Mouse (Mus musculus) cerebellum, postnatal 36 days (tissue): ENCODE measurements around the gene Fhit.

Experiments used
- DNase-seq, 2 experiments: peaks; one replicate each; pipeline ENCODE4 v3.0.0; 2021 to 2022; ENCODE audit warnings: mixed read lengths in 2 of 2

Gene Fhit

GRCm38 (mm10) chr14:9556333-9556732 lies 1605.5 kb downstream of the Fhit start:
- DNase-seq: no peak

DNA sequence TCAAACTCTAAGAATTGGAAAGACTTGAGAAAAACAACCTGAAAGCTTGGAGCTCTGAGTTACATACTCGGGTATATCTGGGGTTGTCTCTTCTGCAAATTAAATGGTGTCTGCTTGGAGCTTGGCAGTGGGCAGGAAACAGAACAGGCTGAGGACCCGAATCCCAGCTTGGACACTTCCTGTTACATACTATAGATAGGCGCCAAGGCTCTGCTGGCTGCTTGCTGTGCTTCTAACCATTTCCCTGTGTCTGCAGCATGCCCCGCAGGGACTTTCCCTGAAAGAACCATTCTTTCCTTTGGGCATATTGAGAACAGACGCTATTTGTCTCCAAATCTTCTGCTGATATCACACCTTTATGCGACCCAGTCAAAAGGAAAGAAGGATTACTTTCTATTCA lies 1606.0 kb downstream of the Fhit start:
- no peak for DNase-seq

GRCm38 (mm10) chr14:9552149-9552548 lies 1609.7 kb downstream of the Fhit start:
- DNase-seq: no peak

GRCm38 (mm10) chr14:9547952-9548351 lies 1613.9 kb downstream of the Fhit start:
- DNase-seq: no peak

DNA sequence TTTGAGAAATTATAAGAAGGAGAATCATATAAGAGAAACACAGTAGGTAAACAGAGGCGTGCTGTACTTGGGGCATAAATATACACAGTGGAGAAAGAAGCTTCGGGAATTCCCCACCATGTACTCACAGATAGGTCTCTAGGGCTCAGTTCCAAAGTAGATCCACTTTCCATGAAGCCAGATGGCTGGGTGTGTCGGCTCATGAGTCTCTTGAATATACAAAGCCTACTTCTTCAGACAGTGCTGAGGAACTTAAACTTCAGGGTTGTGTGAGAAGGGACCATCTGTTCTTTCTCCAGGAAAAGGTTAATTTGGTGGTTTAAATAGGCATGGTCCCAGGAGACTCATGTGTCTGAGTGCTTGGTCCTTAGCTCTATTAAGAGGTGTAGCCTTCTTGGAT lies 1617.5 kb downstream of the Fhit start:
- DNase-seq: no peak

DNA sequence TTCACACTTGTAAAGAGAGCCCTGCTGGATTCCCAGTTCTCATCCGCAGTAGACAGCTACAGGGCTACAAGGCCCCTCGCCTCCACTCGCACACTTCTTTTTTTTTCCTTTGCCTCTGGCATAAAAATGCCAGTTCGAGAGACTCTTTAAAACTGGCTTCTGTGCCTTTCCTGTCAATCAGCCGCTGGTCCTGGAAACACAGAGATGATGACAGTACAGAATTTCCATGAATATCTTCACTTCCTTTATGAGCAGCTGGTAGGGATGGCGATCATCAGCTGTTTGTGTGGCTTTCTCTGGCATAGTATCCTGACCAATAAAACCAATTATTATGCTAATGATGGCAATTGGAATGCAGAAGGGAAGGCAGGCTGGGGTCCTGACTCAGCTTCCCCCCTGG lies 1626.3 kb downstream of the Fhit start:
- DNase-seq: no peak

- DNase-seq: no peak
Observed at GRCm38 (mm10) chr14:9529247-9529646, 1632.6 kb downstream of the Fhit start.

DNA sequence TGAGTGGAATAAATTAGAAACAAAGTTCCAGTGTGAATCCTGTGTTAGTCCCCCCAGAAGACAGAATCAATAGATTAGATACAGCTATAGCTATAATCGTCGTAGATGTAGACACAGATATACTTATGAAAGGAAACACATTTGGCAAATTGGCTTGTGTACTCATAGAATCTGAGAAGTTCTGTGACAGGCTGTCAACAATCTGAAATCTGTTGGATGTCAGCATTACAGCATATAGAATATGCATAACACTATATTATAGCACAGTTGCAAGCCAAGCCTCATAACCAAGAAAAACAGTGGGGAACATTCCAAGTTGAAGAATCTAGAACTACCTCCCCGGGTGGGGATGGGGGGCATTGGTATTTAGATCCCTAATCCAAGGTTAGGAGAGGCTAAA lies 1635.7 kb downstream of the Fhit start:
- DNase-seq: no peak

DNA sequence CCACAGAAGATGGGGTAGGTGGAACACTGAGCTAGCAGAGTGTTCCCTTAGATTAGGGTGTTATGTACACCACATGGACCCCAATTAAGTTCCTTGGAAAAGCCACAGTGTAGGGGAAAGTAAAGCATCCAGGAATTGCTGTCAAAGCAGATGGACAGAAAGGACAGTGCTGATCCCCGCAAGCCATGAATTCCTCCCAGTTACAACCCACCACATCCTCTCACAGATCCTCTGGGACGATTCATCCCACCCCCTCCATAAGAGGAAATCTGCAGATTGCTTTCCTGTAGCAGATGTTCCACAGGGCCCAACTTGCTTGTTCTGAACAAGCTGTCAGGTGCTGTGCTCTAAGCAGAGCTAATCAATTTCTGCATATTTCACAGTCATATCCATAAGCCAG lies 1644.2 kb downstream of the Fhit start:
- DNase-seq: no peak

DNA sequence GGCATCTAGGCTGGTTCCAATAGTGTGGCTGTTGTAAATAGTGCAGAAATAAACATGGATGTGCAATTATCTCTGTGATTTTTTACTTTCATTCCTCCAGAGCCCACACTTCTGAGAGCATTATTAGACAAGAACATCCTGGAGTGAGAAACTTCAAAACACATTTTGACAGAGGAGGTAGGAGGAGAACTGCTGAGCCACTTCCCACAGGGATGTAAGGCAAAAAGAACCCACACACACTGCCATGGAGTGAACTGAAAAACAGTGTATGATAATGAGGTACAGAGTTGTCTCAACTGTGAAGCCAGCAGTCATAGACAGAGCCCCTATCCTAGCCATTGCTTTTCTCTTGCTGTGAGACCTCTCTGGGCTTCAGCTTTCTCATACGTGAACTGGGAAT lies 1652.2 kb downstream of the Fhit start:
- no peak for DNase-seq
